Mouse (Mus musculus): ENCODE measurements at regions not wholly inside any gene's neighbourhood (a gene's known extent, or its start where the extent isn't known, plus 50 kb on each side); places are given as distances from the start of the nearest gene placed in this dataset.

GRCm38 (mm10) chr8:92071305-92072253, 269.7 kb upstream of the Irx3 start:
- in situ Hi-C loops (cut with MseI, MboI) = no loop called here

- in situ Hi-C loops (cut with MseI, MboI) = no loop called here
These were observed 268.8 kb upstream of the Irx3 start for GRCm38 (mm10) chr8:92070704-92071103.

- in situ Hi-C loops (cut with MseI, MboI) = no loop called here
These were observed 264.6 kb upstream of the Irx3 start for GRCm38 (mm10) chr8:92066435-92066834.

- in situ Hi-C loops (cut with MseI, MboI) = no loop called here
These were observed 263.8 kb upstream of the Irx3 start for GRCm38 (mm10) chr8:92065554-92066239.

GRCm38 (mm10) chr8:92064971-92065370, 263.1 kb upstream of the Irx3 start:
- in situ Hi-C loops (cut with MseI, MboI) = no loop called here

GRCm38 (mm10) chr8:92064175-92064821, 262.4 kb upstream of the Irx3 start:
- in situ Hi-C loops (cut with MseI, MboI) = no loop called here

GRCm38 (mm10) chr8:92063333-92063732, 261.5 kb upstream of the Irx3 start:
- in situ Hi-C loops (cut with MseI, MboI) = no loop called here

- in situ Hi-C loops (cut with MseI, MboI) = no loop called here
These were observed 257.6 kb upstream of the Irx3 start for GRCm38 (mm10) chr8:92059471-92059870.

- in situ Hi-C loops (cut with MseI, MboI) = no loop called here
These were observed 257.1 kb upstream of the Irx3 start for GRCm38 (mm10) chr8:92058953-92059352.

- in situ Hi-C loops (cut with MseI, MboI) = no loop called here
These were observed 256.0 kb upstream of the Irx3 start for GRCm38 (mm10) chr8:92057857-92058256.

GRCm38 (mm10) chr8:92055590-92055989, 253.7 kb upstream of the Irx3 start:
- in situ Hi-C loops (cut with MseI, MboI) = no loop called here

- in situ Hi-C loops (cut with MseI, MboI) = no loop called here
These were observed 242.8 kb upstream of the Irx3 start for GRCm38 (mm10) chr8:92044695-92045094.

- in situ Hi-C loops (cut with MseI, MboI) = no loop called here
These were observed 241.1 kb upstream of the Irx3 start for GRCm38 (mm10) chr8:92042951-92043350.

- in situ Hi-C loops (cut with MseI, MboI) = no loop called here
These were observed 228.1 kb upstream of the Irx3 start for GRCm38 (mm10) chr8:92029954-92030353.

- in situ Hi-C loops (cut with MseI, MboI) = no loop called here
These were observed 227.6 kb upstream of the Irx3 start for GRCm38 (mm10) chr8:92029516-92029915.

GRCm38 (mm10) chr8:92028308-92028707, 226.4 kb upstream of the Irx3 start:
- in situ Hi-C loops (cut with MseI, MboI) = no loop called here

GRCm38 (mm10) chr8:92024133-92024532, 222.3 kb upstream of the Irx3 start:
- in situ Hi-C loops (cut with MseI, MboI) = no loop called here

GRCm38 (mm10) chr8:92021521-92021920, 219.7 kb upstream of the Irx3 start:
- in situ Hi-C loops (cut with MseI, MboI) = no loop called here

GRCm38 (mm10) chr8:92014704-92015103, 212.8 kb upstream of the Irx3 start:
- in situ Hi-C loops (cut with MseI, MboI) = loop anchor here in 1 of 2 experiments (5.0 kb wide), 1 partner anchor 217 kb away; no protein-coding TSS in a partner anchor

GRCm38 (mm10) chr8:92013183-92013582, 211.3 kb upstream of the Irx3 start:
- in situ Hi-C loops (cut with MseI, MboI) = no loop called here

- in situ Hi-C loops (cut with MseI, MboI) = no loop called here
These were observed 208.5 kb upstream of the Irx3 start for GRCm38 (mm10) chr8:92010412-92010811.

Data from mouse trophoblast stem cell (cell line).